Mouse (Mus musculus) kidney, adult 9 months (tissue): ENCODE measurements around the gene Abhd4.

Experiments
- DNase-seq: peaks from one replicate; pipeline ENCODE4 v3.0.0; 2022

Gene Abhd4

DNA sequence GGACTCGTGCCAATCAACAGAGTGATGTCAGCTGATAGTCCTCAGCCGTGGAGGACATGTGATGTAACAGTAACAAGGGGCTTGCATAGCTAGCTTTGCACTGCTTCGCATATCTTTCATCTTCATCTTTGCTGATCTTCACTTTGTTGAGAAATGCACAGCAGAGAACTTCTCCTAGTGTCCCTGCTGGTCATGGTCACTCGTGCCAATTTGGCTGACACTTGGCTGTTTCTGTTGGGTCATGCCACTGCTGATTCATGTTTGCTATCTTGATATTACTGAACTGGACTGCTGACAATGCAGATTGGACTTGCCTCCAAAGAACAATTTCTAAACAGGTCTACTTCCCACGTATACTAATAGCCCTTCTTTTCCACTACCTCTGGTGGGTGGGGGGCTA is 46.1 kb downstream of the Abhd4 start:
- no peak for DNase-seq

DNA sequence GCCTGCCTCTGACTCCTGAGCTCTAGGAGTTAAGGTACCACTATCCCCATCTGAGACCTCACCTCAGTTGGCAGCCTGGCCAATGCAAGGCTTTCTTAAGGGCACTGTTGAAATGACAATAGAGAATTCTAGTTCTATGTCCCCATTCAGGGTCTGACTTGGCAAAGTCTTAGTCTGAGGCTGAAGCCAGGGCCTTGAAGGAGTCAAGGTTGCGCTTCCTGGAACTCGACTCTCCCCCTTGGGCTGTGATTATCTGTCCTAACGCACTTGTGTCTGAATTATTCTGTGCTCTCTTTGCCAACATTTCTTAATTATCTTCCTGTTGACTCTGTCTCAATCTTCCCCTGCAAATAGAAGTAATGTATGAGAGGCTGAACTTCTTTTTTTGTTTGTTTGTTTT is 46.7 kb downstream of the Abhd4 start:
- DNase-seq: no peak

DNA sequence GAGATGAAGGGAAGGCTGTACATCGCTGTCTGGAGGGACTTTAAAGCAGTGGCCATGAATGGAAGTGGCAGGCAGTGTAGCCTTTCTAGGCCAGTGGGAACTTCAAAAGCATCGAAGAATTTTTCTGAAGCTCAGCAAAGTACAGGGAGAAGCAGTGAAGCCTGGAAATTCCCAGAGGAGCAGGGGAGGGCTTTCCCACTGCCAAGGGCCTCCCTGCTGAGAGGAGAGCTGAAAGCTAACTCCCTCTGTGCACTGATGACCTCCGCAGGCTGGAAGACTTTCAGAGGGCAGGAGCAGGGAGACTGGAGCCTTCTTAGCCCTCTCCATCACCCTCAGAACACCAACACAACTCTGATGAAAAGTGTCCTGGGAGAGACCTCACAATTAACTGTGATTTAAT is 57.8 kb downstream of the Abhd4 start:
- DNase-seq: no peak
